8 mouse cellular contexts compared by ENCODE assay signal in genomic region chr11:101582054-101583035, GRCm38 (mm10). TPM values are rescaled to one million over a fixed set of nuclear protein-coding genes. Genes with fewer than 3 reads are reported as not detected.
DNase-seq lines count a peak whose midpoint lies in the region; ATAC-seq and TF ChIP-seq lines count a peak whose summit lies in the region.

Gene Tmem106a, plus strand, starts transcription at chr11:101582242.

- peak within 1 kb of the TSS; percentile 63; the same call in 1 of the 2 replicates for H3K9ac ChIP-seq in ES-E14 (ENCODE audit: insufficient read depth, low read depth, low read length, poor library complexity, severe bottlenecking)
- H3K9ac ChIP-seq in forebrain, postnatal 0 days = no peak within 1 kb of the TSS
- peak within 1 kb of the TSS; percentile 40; the same call in 1 of the 2 replicates for H3K9ac ChIP-seq in hindbrain, embryonic 13.5 days
- peak within 1 kb of the TSS; percentile 54 for H3K9ac ChIP-seq in liver, adult 2 months (ENCODE audit: low read depth, low read length)

- H3K9me3 ChIP-seq in ES-E14 (ENCODE audit: control insufficient read depth, insufficient read depth, low read depth, low read length) = no peaks in the 10 kb centered on the region
- no peaks in the 10 kb centered on the region for H3K9me3 ChIP-seq in forebrain, postnatal 0 days (ENCODE audit: low read length)
- H3K9me3 ChIP-seq in hindbrain, embryonic 13.5 days = no peaks in the 10 kb centered on the region

- peak; percentile 77 for DNase-seq in ES-E14 (ENCODE audit: low read depth, low spot score)
- DNase-seq in forebrain, postnatal 0 days = no peak
- DNase-seq in liver, adult 2 months (ENCODE audit: extremely low read depth, low read depth, low spot score) = peak; percentile 81
- peak; percentile 67 for DNase-seq in testis, postnatal 14 days (ENCODE audit: low spot score)
- no peak for DNase-seq in cerebellum, postnatal 36 days

- ATAC-seq in forebrain, postnatal 0 days = no peak
- ATAC-seq in hindbrain, embryonic 13.5 days (ENCODE audit: low FRiP score) = no peak
- ATAC-seq in monocyte, adult 5-6 weeks (replicated peaks; ENCODE audit: insufficient number of reproducible peaks, low FRiP score, low TSS enrichment, poor library complexity, severe bottlenecking) = no peak; the same call in 1 of the 2 replicates

- H3K79me2 ChIP-seq in liver, adult 2 months (ENCODE audit: control insufficient read depth, insufficient read depth, low read length) = no peaks in the 10 kb centered on the region

- TF ChIP-seq CTCF in bone marrow, adult 2 months (IDR thresholded peaks at IDR 0.05; ENCODE audit: control insufficient read depth, insufficient read depth, low read length) = no peak
- TF ChIP-seq CTCF in forebrain, postnatal 0 days (IDR thresholded peaks at IDR 0.05; ENCODE audit: low read depth) = no peak
- TF ChIP-seq CTCF in liver, adult 2 months (IDR thresholded peaks at IDR 0.05; ENCODE audit: low read depth, low read length) = no peak

- WGBS in bone marrow, adult 2 months = 15% methylated on average over 30 of the region's 31 CpGs
- WGBS in forebrain, postnatal 0 days = 22% methylated on average over 30 of the region's 31 CpGs
- 22% methylated on average over 30 of the region's 31 CpGs for WGBS in hindbrain, embryonic 13.5 days
- whole genome bisulfite sequencing in liver, adult 2 months = 14% methylated on average over 30 of the region's 31 CpGs

- H3K4me3 ChIP-seq in ES-E14 (ENCODE audit: insufficient read depth in 1 of 2, low read depth in 1 of 2, low read length in 2 of 2, poor library complexity in 1 of 2, severe bottlenecking in 1 of 2) = peak within 1 kb of the TSS; percentile 36 to 50
- peak within 1 kb of the TSS; percentile 81 for H3K4me3 ChIP-seq in bone marrow, adult 2 months (replicated peaks; ENCODE audit: control insufficient read depth, low read depth, low read length)
- 0 out of 2 replicates have a peak within 1 kb of the TSS, but pooled peaks have one; percentile 7 for H3K4me3 ChIP-seq in forebrain, postnatal 0 days (ENCODE audit: low read depth, low read length)
- peak within 1 kb of the TSS; percentile 30 for H3K4me3 ChIP-seq in hindbrain, embryonic 13.5 days
- H3K4me3 ChIP-seq in liver, adult 2 months (ENCODE audit: insufficient read depth, low read depth, low read length) = peak within 1 kb of the TSS; percentile 45

- peaks cover 15% of the 10 kb centered on the region for H3K36me3 ChIP-seq in ES-E14 (ENCODE audit: control insufficient read depth, insufficient read depth, low read length, poor library complexity, severe bottlenecking)
- H3K36me3 ChIP-seq in forebrain, postnatal 0 days (ENCODE audit: insufficient read depth) = peaks cover 41% of the 10 kb centered on the region
- H3K36me3 ChIP-seq in hindbrain, embryonic 13.5 days = peaks cover 54% of the 10 kb centered on the region
- H3K36me3 ChIP-seq in liver, adult 2 months (ENCODE audit: control insufficient read depth, insufficient read depth, low read length) = peaks cover 64% of the 10 kb centered on the region

- peak within 1 kb of the TSS; percentile 31 for H3K4me2 ChIP-seq in forebrain, postnatal 0 days (ENCODE audit: low read depth)
- H3K4me2 ChIP-seq in hindbrain, embryonic 13.5 days = peak within 1 kb of the TSS; percentile 44

- no peak for TF ChIP-seq POLR2A in bone marrow, adult 2 months (IDR thresholded peaks at IDR 0.05; ENCODE audit: borderline replicate concordance, control insufficient read depth, low read depth, low read length)
- 0 out of 2 replicates have a peak, but pooled peaks have one; percentile 10 for TF ChIP-seq POLR2A in liver, adult 2 months (IDR thresholded peaks at IDR 0.05; ENCODE audit: extremely low read depth, insufficient read depth, low read length)

- in situ Hi-C loops in ES-E14 (cut with MboI; ENCODE audit: low sequenced_read_pairs in 2 of 2, unreplicated experiment in 2 of 2) = no loop called here

- peaks cover 0 to 6% of the 10 kb centered on the region in 2 experiments; a peak in 2 of 4 replicates for H3K4me1 ChIP-seq in ES-E14 (ENCODE audit: control insufficient read depth in 2 of 2, insufficient read depth in 2 of 2, low read length in 2 of 2, poor library complexity in 1 of 2)
- peaks cover 2% of the 10 kb centered on the region for H3K4me1 ChIP-seq in bone marrow, adult 2 months (ENCODE audit: control insufficient read depth, insufficient read depth, low read length)
- no peaks in the 10 kb centered on the region for H3K4me1 ChIP-seq in forebrain, postnatal 0 days (ENCODE audit: insufficient read depth)
- peaks cover 11% of the 10 kb centered on the region for H3K4me1 ChIP-seq in hindbrain, embryonic 13.5 days (replicated peaks)
- H3K4me1 ChIP-seq in liver, adult 2 months (ENCODE audit: control insufficient read depth, insufficient read depth, low read length) = peaks cover 10% of the 10 kb centered on the region

- peak within 1 kb of the TSS; percentile 58; the same call in 1 of the 2 replicates for H3K27ac ChIP-seq in ES-E14 (ENCODE audit: insufficient read depth, low read depth, low read length, poor library complexity, severe bottlenecking)
- peak within 1 kb of the TSS; percentile 39 for H3K27ac ChIP-seq in bone marrow, adult 2 months (ENCODE audit: control insufficient read depth, insufficient read depth, low read depth, low read length, poor library complexity)
- no peak within 1 kb of the TSS for H3K27ac ChIP-seq in forebrain, postnatal 0 days (ENCODE audit: low read depth, low read length)
- H3K27ac ChIP-seq in hindbrain, embryonic 13.5 days = no peak within 1 kb of the TSS
- peak within 1 kb of the TSS; percentile 89 for H3K27ac ChIP-seq in liver, adult 2 months (replicated peaks; ENCODE audit: insufficient read depth, low read depth, low read length)

- H3K27me3 ChIP-seq in forebrain, postnatal 0 days (ENCODE audit: insufficient read depth, low read length) = no peaks in the 10 kb centered on the region
- H3K27me3 ChIP-seq in hindbrain, embryonic 13.5 days = no peaks in the 10 kb centered on the region
- no peaks in the 10 kb centered on the region for H3K27me3 ChIP-seq in liver, adult 2 months (ENCODE audit: control insufficient read depth, insufficient read depth, low read length)

TF ChIP-seq in ES-E14, 5 proteins besides CTCF, POLR2A, EP300 and RAD21:
- TF ChIP-seq ZNF384 (IDR thresholded peaks at IDR 0.05; ENCODE audit: low read depth, low read length) (peak; percentile 64; the same call in 1 of the 2 replicates), CHD2 (IDR thresholded peaks at IDR 0.05; ENCODE audit: low read depth, low read length) (no peak)

RNA-seq across cellular contexts. Expression of gene Tmem106a, which starts in this region (rescaled TPM):
- 5.8 and 7.0 TPM in 2 replicates for total RNA-seq in ES-E14 (2012; rRNA removed)
- 6.7 and 14.1 TPM in 2 replicates for polyA plus RNA-seq in bone marrow, adult 2 months (2011; ENCODE audit: insufficient read depth, insufficient read length, low replicate concordance, missing spikeins)
- 0.77 and 3.5 TPM in 2 replicates for total RNA-seq in forebrain, postnatal 0 days (2014; rRNA removed)
- 2.5 and 3.4 TPM in 2 replicates for polyA plus RNA-seq in forebrain, postnatal 0 days (2015; fragmentation: Nextera tagmentation; extraction: Ambion mirVana)
- polyA plus RNA-seq in hindbrain, embryonic 13.5 days (2015; fragmentation: Nextera tagmentation; extraction: Ambion mirVana) = 3.4 and 4.1 TPM in 2 replicates
- total RNA-seq in liver, adult 2 months (2014; rRNA removed) = 6.4 and 7.7 TPM in 2 replicates
- 15.2 and 23.1 TPM in 2 replicates for polyA plus RNA-seq in liver, adult 2 months (2012; rRNA removed)
- total RNA-seq in monocyte, adult 5-6 weeks (2017) = 10.7 to 18.1 TPM (median 15.4 TPM) in 3 replicates

Comparison
In these comparisons a context has a peak if more than half of its experiments do, and no peak if none do; other contexts are left out.
1. DNase-seq: peak in ES-E14 (single experiment), liver, adult 2 months (single experiment) and testis, postnatal 14 days (single experiment); none in forebrain, postnatal 0 days (single experiment) and cerebellum, postnatal 36 days (0 of 2).
2. H3K27ac ChIP-seq: peak in ES-E14 (single experiment), bone marrow, adult 2 months (single experiment) and liver, adult 2 months (single experiment); none in forebrain, postnatal 0 days (single experiment) and hindbrain, embryonic 13.5 days (single experiment).
3. H3K4me3 ChIP-seq: peak in every context shown above with its lines; median percentile 81 in bone marrow, adult 2 months; 45 in liver, adult 2 months; 43 in ES-E14; 30 in hindbrain, embryonic 13.5 days; 7 in forebrain, postnatal 0 days.